ENCODE assay signal across 9 mouse cellular contexts in genomic region chr6:71752791-71753464, GRCm38 (mm10). TPM values are rescaled to one million over a fixed set of nuclear protein-coding genes. Genes with fewer than 3 reads are reported as not detected.
DNase-seq lines count a peak whose midpoint lies in the region; ATAC-seq and TF ChIP-seq lines count a peak whose summit lies in the region.
"Had no signal": no experiment of that assay in that cellular context is flagged by ENCODE, and none has a peak within 500 bp of the region (broad histone marks: within the 10 kb centered on the region; RNA-seq: fewer than 3 reads in every experiment).

No protein-coding gene starts in this region.

- H3K4me1 ChIP-seq in kidney, embryonic 14.5 days (ENCODE audit: control insufficient read depth, insufficient read depth, low read length) = peaks cover 3% of the 10 kb centered on the region; the same call in 1 of the 2 replicates
- no peaks in the 10 kb centered on the region for H3K4me1 ChIP-seq in kidney, adult 2 months (ENCODE audit: control insufficient read depth, insufficient read depth, low read length)

- H3K36me3 ChIP-seq in kidney, embryonic 14.5 days (ENCODE audit: control insufficient read depth, insufficient read depth, low read length) = no peaks in the 10 kb centered on the region
- H3K36me3 ChIP-seq in kidney, adult 2 months (ENCODE audit: control insufficient read depth, insufficient read depth, low read length) = no peaks in the 10 kb centered on the region

- no peak overlapping the region for H3K4me3 ChIP-seq in kidney, embryonic 14.5 days (ENCODE audit: low read length)
- no peak overlapping the region for H3K4me3 ChIP-seq in kidney, adult 2 months (ENCODE audit: insufficient read depth, low read depth, low read length)

- H3K4me2 ChIP-seq in kidney, embryonic 14.5 days (replicated peaks; ENCODE audit: low read depth, low read length) = no peak overlapping the region

- no peaks in the 10 kb centered on the region for H3K27me3 ChIP-seq in kidney, embryonic 14.5 days (ENCODE audit: control insufficient read depth, insufficient read depth, low read length)
- no peaks in the 10 kb centered on the region for H3K27me3 ChIP-seq in kidney, adult 2 months (replicated peaks; ENCODE audit: control insufficient read depth, insufficient read depth, low read length)

- TF ChIP-seq CTCF in kidney, adult 2 months (conservative IDR thresholded peaks at IDR 0.05; ENCODE audit: insufficient read depth, insufficient read length, low read depth, low read length) = no peak

- 71% methylated on average over 7 of the region's 7 CpGs for WGBS in kidney, embryonic 14.5 days
- 52% methylated on average over 7 of the region's 7 CpGs for WGBS in kidney, adult 2 months

- peak; percentile 36 to 45 for DNase-seq in kidney, postnatal 4 days
- peak; percentile 53 to 69 for DNase-seq in cerebellum, adult 18-20 months
- DNase-seq in layer of hippocampus, adult 9-10 months (ENCODE audit: low spot score) = peak; percentile 80
- peak; percentile 82 for DNase-seq in right cerebral cortex, adult 18-20 months
- no peak for DNase-seq in yolk sac, embryonic 10.5 days (ENCODE audit: low spot score)
- DNase-seq in thymus, adult 18-20 months = no peak
- DNase-seq in kidney, adult 2 months = no peak

- TF ChIP-seq POLR2A in kidney, adult 2 months (IDR thresholded peaks at IDR 0.05; ENCODE audit: low read depth, low read length) = no peak

- H3K9me3 ChIP-seq in kidney, embryonic 14.5 days (ENCODE audit: control insufficient read depth, low read length) = no peaks in the 10 kb centered on the region

- no peak overlapping the region for H3K27ac ChIP-seq in kidney, embryonic 14.5 days (ENCODE audit: low read depth, low read length)
- no peak overlapping the region for H3K27ac ChIP-seq in kidney, adult 2 months (ENCODE audit: insufficient read depth, low read depth, low read length)
- H3K27ac ChIP-seq: liver, embryonic 14.5 days had no signal

- no peak overlapping the region for H3K9ac ChIP-seq in kidney, embryonic 14.5 days (ENCODE audit: low read depth, low read length)
- H3K9ac ChIP-seq: liver, embryonic 14.5 days had no signal

- no peak for ATAC-seq in kidney, embryonic 14.5 days (ENCODE audit: low FRiP score, low TSS enrichment)

RNA-seq across cellular contexts. Expression of gene Reep1, which starts 45.6 kb away (rescaled TPM):
- polyA plus RNA-seq in kidney, embryonic 14.5 days (2014; fragmentation: Nextera tagmentation; extraction: Ambion mirVana) = 5.9 and 13.2 TPM in 2 replicates
- 0.61 and 1.5 TPM in 2 replicates for polyA plus RNA-seq in kidney, adult 2 months (2012; rRNA removed)

Comparison
In these comparisons a context has a peak if more than half of its experiments do, and no peak if none do; other contexts are left out.
1. DNase-seq: peak in kidney, postnatal 4 days (2 of 2), cerebellum, adult 18-20 months (2 of 2), layer of hippocampus, adult 9-10 months (single experiment) and right cerebral cortex, adult 18-20 months (single experiment); none in yolk sac, embryonic 10.5 days (single experiment), thymus, adult 18-20 months (0 of 2) and kidney, adult 2 months (single experiment).